Comparison of ENCODE assay signal across 20 mouse cellular contexts in the genomic region with DNA sequence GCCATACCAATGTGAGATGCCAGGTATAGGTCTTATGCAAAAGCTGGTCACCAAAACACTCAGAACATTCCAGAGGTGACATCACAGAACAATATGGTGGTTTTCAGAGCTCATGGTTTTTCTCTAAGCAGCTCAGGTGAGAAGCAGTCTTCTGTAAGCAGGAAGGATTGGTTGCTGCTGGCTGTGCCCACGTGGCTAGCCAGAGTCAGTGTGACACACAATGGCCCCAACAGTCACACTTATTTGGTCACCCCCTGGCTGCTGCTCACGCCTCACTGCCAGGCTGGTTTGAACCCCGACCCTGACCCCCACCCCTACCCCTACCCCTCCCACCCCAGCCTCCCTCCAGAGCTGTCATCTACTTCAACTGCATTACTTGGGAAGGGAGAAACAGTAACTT. TPM values are rescaled to one million over a fixed set of nuclear protein-coding genes. Genes with fewer than 3 reads are reported as not detected.
DNase-seq lines count a peak whose midpoint lies in the region; ATAC-seq and TF ChIP-seq lines count a peak whose summit lies in the region.
"Had no signal": no experiment of that assay in that cellular context is flagged by ENCODE, and none has a peak within 500 bp of the region (broad histone marks: within the 10 kb centered on the region; RNA-seq: fewer than 3 reads in every experiment).

Gene Spert (minus strand): TSS at position 139 of the 400 bp plus-strand sequence.

- no peaks in the 10 kb centered on the region for H3K9me3 ChIP-seq in heart, embryonic 12.5 days (replicated peaks)
- H3K9me3 ChIP-seq: G1E had no signal

- no peak within 1 kb of the TSS for H3K4me2 ChIP-seq in heart, embryonic 12.5 days

- H3K9ac ChIP-seq in heart, embryonic 12.5 days: no peak within 1 kb of the TSS

- no peak within 1 kb of the TSS for H3K4me3 ChIP-seq in heart, embryonic 12.5 days
- H3K4me3 ChIP-seq in testis, adult 2 months (ENCODE audit: control insufficient read depth, low read depth, low read length): peak within 1 kb of the TSS; percentile 85

- no peak for TF ChIP-seq CTCF in testis, adult 2 months (IDR thresholded peaks at IDR 0.05; ENCODE audit: control insufficient read depth, insufficient read depth, insufficient replicate concordance, low read depth, low read length)

- 59% methylated on average over 3 of the region's 3 CpGs for WGBS in heart, embryonic 12.5 days

- DNase-seq in heart, adult 11 months: peak; percentile 54
- no peak for DNase-seq in testis, postnatal 14 days (ENCODE audit: low spot score)
- DNase-seq: adrenal gland, adult 2 months; adrenal gland, adult 8-10 months; adrenal gland, postnatal 10 days; adrenal gland, postnatal 14 days; adrenal gland, postnatal 25 days; adrenal gland, postnatal 36 days; B cell, adult 2 months; cerebellum, adult 11 months; cerebellum, adult 11-12 months; cerebellum, adult 18-20 months had no signal

- H3K36me3 ChIP-seq in heart, embryonic 12.5 days: no peaks in the 10 kb centered on the region
- H3K36me3 ChIP-seq in testis, adult 2 months (ENCODE audit: control insufficient read depth, insufficient read depth, low read length): no peaks in the 10 kb centered on the region
- H3K36me3 ChIP-seq: G1E had no signal

- no peaks in the 10 kb centered on the region for H3K27me3 ChIP-seq in heart, embryonic 12.5 days (replicated peaks)
- H3K27me3 ChIP-seq in testis, adult 2 months (ENCODE audit: control insufficient read depth, insufficient read depth, low read length): no peaks in the 10 kb centered on the region

- no peak for ATAC-seq in heart, embryonic 12.5 days (ENCODE audit: insufficient number of reproducible peaks, low FRiP score)
- ATAC-seq: activated CD4-positive, CD25-positive, alpha-beta regulatory T cell, adult 4 months; CD4-positive, CD25-positive, alpha-beta regulatory T cell, adult 4 months; Patski had no signal

- no peak within 1 kb of the TSS for H3K27ac ChIP-seq in heart, embryonic 12.5 days (ENCODE audit: poor library complexity, severe bottlenecking)
- H3K27ac ChIP-seq in testis, adult 2 months (ENCODE audit: control insufficient read depth, insufficient read depth, low read depth, low read length): no peak within 1 kb of the TSS; the same call in 1 of the 2 replicates

- peak; percentile 57; the same call in 1 of the 2 replicates for TF ChIP-seq POLR2A in testis, adult 2 months (IDR thresholded peaks at IDR 0.05; ENCODE audit: control insufficient read depth, low read depth, low read length)

- no peaks in the 10 kb centered on the region for H3K4me1 ChIP-seq in heart, embryonic 12.5 days (replicated peaks)
- no peaks in the 10 kb centered on the region for H3K4me1 ChIP-seq in testis, adult 2 months (ENCODE audit: control insufficient read depth, insufficient read depth, low read length)

RNA-seq across cellular contexts. Expression of gene Spert, which starts in this region (rescaled TPM):
- polyA plus RNA-seq in heart, embryonic 12.5 days (2016; fragmentation: Nextera tagmentation; extraction: Ambion mirVana): not detected in 2 replicates
- 1,054 and 1,154 TPM in 2 replicates for polyA plus RNA-seq in testis, adult 2 months (2012; rRNA removed)
- polyA plus RNA-seq: activated CD4-positive, CD25-positive, alpha-beta regulatory T cell, adult 4 months; adrenal gland, adult 2 months; brain, embryonic 14.5 days; C2C12; CD4-positive, CD25-positive, alpha-beta regulatory T cell, adult 4 months; G1E; Patski had no signal

Comparison
In these comparisons a context has a peak if more than half of its experiments do, and no peak if none do; other contexts are left out.
1. RNA of gene Spert (polyA plus RNA-seq): 1,054 to 1,154 TPM in testis, adult 2 months; not detected in heart, embryonic 12.5 days; every median in the first group is over 1,000 times any median in the second.